Mouse (Mus musculus) heart, adult 2 months (tissue): ENCODE results near the gene Tmem269. TPM values are rescaled to one million over a fixed set of nuclear protein-coding genes. Genes with fewer than 3 reads are reported as not detected.

ENCODE experiments used
- DNase-seq, 2 experiments: peaks; one replicate each; pipeline ENCODE4 v3.0.0; 2021
- H3K27ac ChIP-seq: fragments of 200-600 bp; 2 replicates; pipeline ENCODE4 v1.8.1; 2022
- H3K27me3 ChIP-seq: fragments of 200-500 bp; 2 replicates; pipeline ENCODE4 v1.6.1; 2012; ENCODE audit warnings: mild to moderate bottlenecking, low read length, inconsistent platforms, mixed read lengths; ENCODE audit not compliant: control insufficient read depth, insufficient read depth
- H3K36me3 ChIP-seq: fragments of 200-500 bp; 2 replicates; pipeline ENCODE4 v1.6.1; 2012; ENCODE audit warnings: low read length, inconsistent platforms; ENCODE audit not compliant: control insufficient read depth, insufficient read depth
- H3K4me1 ChIP-seq: fragments of 200-500 bp; 2 replicates; pipeline ENCODE4 v1.6.1; 2011; ENCODE audit warnings: low read length; ENCODE audit not compliant: control insufficient read depth, insufficient read depth
- H3K4me3 ChIP-seq: fragments of 200-600 bp; 2 replicates; pipeline ENCODE4 v1.8.1; 2022
- H3K79me2 ChIP-seq: fragments of 200-500 bp; replicated peaks from 2 replicates; pipeline ENCODE4 v1.6.1; 2012; ENCODE audit warnings: mild to moderate bottlenecking, inconsistent platforms, low read length, moderate library complexity, mixed read lengths; ENCODE audit not compliant: control insufficient read depth, insufficient read depth
- H3K9ac ChIP-seq: fragments of 200-500 bp; 2 replicates; pipeline ENCODE4 v1.6.1; 2012; ENCODE audit warnings: low read depth, mild to moderate bottlenecking, control low read depth, inconsistent platforms, low read length, mixed read lengths
- CTCF ChIP-seq: fragments of 200-600 bp; IDR thresholded peaks from 2 replicates; pipeline ENCODE4 v1.8.1; 2022; ENCODE audit warnings: antibody characterized with exemption, mild to moderate bottlenecking, moderate library complexity
- EP300 ChIP-seq: fragments of 200-500 bp; IDR thresholded peaks from 2 replicates; pipeline ENCODE4 v1.6.1; 2011; ENCODE audit warnings: low read depth, low read length, control low read depth; ENCODE audit not compliant: insufficient read depth
- POLR2A ChIP-seq: fragments of 200-500 bp; IDR thresholded peaks from 2 replicates; pipeline ENCODE4 v1.6.1; 2011; ENCODE audit warnings: mild to moderate bottlenecking, low read depth, low read length, control low read depth; ENCODE audit not compliant: insufficient read depth
- WGBS: fragments of 180-500 bp; shearing (Covaris S2); methylation state at CpG from one replicate; pipeline ENCODE4 v1.1.7; 2018; 5-methylcytosine and 5-hydroxymethylcytosine counted together
- intact Hi-C: fragments of 180-260 bp; cut with DNase I; formaldehyde crosslinking; loops from one replicate; pipeline ENCODE4 v1.15.1; 2025
- polyA plus RNA-seq: library from polyadenylated mRNA; depleted of rRNA; stranded (reverse); fragments of >200 nt; gene quantifications from 2 replicates; pipeline ENCODE4 v1.2.3, GENCODE M21; 2012
- total RNA-seq, 2 experiments: library from RNA; stranded (reverse); gene quantifications; 2 replicates each; pipeline ENCODE4 v1.2.3; 2021

Gene Tmem269
- total and polyA plus RNA-seq, 3 experiments, result 0.16 TPM; not detected in 2

DNA sequence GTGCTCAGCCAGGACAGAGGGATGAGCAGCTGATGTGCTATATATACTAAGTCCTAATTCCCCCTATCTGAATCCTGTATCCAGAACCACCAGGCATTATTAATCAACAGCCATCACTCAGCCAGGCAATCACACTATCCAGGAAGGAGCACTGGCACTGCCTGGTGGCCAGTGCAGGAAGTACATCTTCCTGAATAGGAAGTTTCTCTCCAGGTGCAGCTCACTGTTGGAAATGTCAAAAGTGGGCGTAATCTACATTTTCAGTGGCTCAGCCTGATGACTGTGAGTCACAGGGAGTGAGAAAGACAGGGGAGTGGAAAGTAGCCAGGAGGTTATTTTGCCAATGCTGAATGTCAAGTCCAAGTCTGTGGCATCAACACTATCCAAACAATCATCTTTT is 5.7 kb upstream of the Tmem269 start:
- WGBS, result 96% methylated on average over 1 of the region's 1 CpGs
- TF ChIP-seq CTCF (peak; percentile 74), EP300 (no peak)
- no peak overlapping the region for H3K4me3 ChIP-seq
- H3K27me3 ChIP-seq, result no peaks in the 10 kb centered on the region
- intact Hi-C loops, result no loop called here
- H3K79me2 ChIP-seq, result no peaks in the 10 kb centered on the region
- no peak overlapping the region for H3K27ac ChIP-seq
- no peaks in the 10 kb centered on the region for H3K4me1 ChIP-seq
- DNase-seq, result no peak
- no peak overlapping the region for H3K9ac ChIP-seq
- no peaks in the 10 kb centered on the region for H3K36me3 ChIP-seq

DNA sequence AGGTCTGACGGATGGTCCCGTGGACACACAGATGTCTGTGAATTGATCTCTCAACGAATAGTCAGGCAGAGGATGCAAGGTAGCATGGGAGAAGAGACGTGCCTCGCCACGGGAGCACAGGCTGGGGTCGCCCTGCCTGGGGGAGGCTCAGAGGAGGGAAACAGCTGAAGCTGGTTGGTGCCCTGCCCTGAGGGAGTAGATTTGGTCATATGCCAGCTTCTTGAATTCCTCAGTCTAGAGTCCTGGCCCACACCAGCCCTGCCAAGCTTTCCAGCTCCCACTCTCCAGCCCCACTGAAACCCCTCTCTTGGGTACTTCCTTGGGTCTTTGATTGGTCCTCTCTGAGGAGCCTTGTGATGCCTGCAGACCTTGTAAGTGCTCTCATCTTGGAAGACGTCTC is 1.4 kb downstream of the Tmem269 start:
- no peaks in the 10 kb centered on the region for H3K4me1 ChIP-seq
- WGBS, result 56% methylated on average over 8 of the region's 8 CpGs
- H3K27ac ChIP-seq, result no peak overlapping the region
- intact Hi-C loops, result no loop called here
- DNase-seq, result no peak
- H3K4me3 ChIP-seq, result no peak overlapping the region
- H3K36me3 ChIP-seq, result no peaks in the 10 kb centered on the region
- no peaks in the 10 kb centered on the region for H3K27me3 ChIP-seq
- no peak overlapping the region for H3K9ac ChIP-seq
- H3K79me2 ChIP-seq, result no peaks in the 10 kb centered on the region
- TF ChIP-seq POLR2A (no peak), CTCF (no peak), EP300 (no peak)

DNA sequence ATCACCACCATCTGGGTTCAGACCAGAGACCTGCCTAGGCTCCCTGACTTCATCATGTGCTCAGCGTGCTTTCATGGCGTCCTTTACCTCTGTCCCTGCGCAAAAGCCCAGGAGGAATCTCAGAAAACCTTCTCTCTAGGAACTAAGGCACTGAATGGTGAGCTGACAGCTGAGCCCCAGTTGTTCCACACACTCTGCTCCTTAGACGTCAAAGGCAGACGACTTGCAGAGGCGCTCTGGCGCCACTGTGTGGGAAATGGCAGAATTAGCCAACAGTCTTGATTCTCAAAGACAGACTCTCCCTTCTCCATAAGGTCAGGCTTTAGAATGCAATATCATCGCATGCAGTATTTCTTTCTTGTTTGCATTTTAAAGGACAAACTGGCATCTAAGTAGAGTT is 13.3 kb downstream of the Tmem269 start:
- Histone ChIP-seq H3K9ac (no peak overlapping the region), H3K27me3 (no peaks in the 10 kb centered on the region), H3K27ac (no peak overlapping the region), H3K79me2 (no peaks in the 10 kb centered on the region), H3K4me1 (no peaks in the 10 kb centered on the region), H3K4me3 (no peak overlapping the region), H3K36me3 (no peaks in the 10 kb centered on the region)
- intact Hi-C loops, result loop anchor here (1.0 to 2.0 kb wide), 2 partner anchors 48 to 199 kb away; no protein-coding TSS in a partner anchor
- DNase-seq, result peak; percentile 42 to 65
- TF ChIP-seq POLR2A, result no peak
- TF ChIP-seq EP300, result 0 out of 2 replicates have a peak, but pooled peaks have one; percentile 62
- peak; percentile 92 for TF ChIP-seq CTCF
- WGBS, result 17% methylated on average over 8 of the region's 8 CpGs

DNA sequence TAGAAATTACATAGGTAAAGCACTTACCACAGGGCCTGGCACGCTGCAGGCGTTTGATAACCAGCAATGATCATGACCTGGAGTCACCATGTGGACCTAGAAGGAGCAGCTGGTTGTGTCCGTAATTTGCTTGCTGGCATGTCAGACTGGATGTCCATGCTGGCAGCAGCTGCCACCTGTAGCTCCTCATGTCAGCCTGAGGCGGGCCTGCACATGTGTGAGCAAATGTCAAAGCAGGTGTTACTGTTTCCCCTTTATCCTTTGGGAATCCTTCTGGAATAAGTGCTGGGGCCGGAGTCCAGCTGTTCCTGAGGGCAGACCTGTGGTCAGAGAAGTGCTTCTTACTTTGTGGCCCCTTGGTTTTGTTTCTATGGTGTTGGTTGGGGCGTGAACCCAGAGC is 19.9 kb downstream of the Tmem269 start:
- Histone ChIP-seq H3K36me3 (no peaks in the 10 kb centered on the region), H3K27ac (no peak overlapping the region), H3K27me3 (no peaks in the 10 kb centered on the region), H3K4me3 (no peak overlapping the region), H3K9ac (no peak overlapping the region), H3K79me2 (no peaks in the 10 kb centered on the region), H3K4me1 (no peaks in the 10 kb centered on the region; the same call in 1 of the 2 replicates)
- no peak for DNase-seq
- 86% methylated on average over 6 of the region's 6 CpGs for WGBS
- TF ChIP-seq CTCF, result no peak
- intact Hi-C loops, result no loop called here

DNA sequence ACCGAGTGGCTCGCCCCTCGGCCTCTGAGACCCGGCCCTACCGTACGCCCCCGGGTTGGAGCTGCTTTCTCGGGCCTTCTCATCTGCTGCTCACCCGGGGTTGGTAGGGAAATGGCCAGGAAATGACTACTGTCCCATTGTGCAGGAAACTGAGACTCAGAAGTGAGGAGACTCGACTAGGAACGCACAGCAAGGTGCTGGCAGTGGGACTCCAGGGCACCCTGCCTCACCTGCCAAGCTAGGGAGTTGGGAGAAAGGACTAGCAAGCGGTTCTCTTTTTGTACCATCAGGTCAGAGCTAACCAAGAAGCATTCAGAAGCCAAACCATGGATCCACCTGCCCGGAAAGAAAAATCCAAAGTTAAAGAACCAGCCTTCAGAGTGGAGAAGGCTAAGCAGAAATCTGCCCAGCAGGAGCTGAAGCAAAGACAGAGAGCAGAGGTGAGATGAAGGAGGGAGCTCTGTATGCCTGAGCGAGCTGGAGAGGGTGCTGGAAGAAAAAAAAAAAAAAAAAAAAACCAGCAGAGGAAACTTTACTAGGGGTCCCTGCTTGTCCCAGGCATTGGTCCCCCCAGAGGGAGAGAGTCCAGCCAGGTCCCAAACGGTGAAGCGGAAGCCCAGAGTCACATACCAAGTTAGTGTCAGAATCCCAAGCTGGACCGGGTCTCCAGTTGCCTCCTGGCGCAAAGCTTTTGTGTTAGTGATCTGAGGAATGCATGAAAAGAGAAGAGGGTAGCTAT is 22.3 kb downstream of the Tmem269 start:
- no peak for TF ChIP-seq POLR2A
- TF ChIP-seq EP300, result no peak
- no peak for TF ChIP-seq CTCF
- intact Hi-C loops, result no loop called here

DNA sequence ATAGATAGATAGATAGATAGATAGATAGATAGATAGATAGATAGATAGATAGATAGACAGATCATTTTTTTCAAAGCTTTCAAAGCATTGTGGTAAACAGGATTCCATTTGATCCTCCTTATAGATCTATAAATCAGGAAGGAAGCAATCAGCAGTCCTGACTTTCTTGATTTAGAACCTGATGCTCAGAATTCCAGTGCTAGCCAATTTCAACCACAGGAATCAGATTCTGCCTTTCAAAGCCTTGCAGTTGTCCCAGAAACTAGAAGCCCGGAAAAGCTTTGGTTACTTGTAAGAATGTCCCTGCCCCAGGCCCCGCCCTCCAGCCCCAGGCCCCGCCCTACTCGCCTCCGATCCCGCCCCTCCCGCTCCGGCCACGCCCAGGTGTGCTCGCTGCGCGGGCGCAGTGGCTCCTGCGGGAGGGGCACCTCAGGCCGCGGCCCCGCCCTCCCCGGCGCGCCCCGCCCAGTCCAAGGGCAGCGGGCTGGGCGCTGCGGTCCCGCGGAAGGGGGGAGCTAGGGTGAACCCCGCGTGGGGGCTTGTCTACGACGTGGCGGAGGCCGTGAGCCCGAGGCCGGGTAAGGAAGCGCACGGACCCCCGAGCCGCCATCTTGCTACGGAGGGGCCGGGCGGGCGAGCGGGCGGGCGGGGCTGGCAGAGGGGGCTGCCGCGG is 23.0 kb downstream of the Tmem269 start, which contains the start of gene Svbp:
TSS of gene Svbp (plus strand) at position 398 of the 673 bp plus-strand sequence.
- peak; percentile 90 to 91 for DNase-seq
- intact Hi-C loops, result no loop called here
- Histone ChIP-seq H3K4me1 (no peaks in the 10 kb centered on the region; the same call in 1 of the 2 replicates), H3K9ac (peak within 1 kb of the TSS; percentile 92), H3K27me3 (no peaks in the 10 kb centered on the region), H3K36me3 (no peaks in the 10 kb centered on the region), H3K27ac (peak within 1 kb of the TSS; percentile 80), H3K4me3 (peak within 1 kb of the TSS; percentile 88), H3K79me2 (no peaks in the 10 kb centered on the region)
- under 1% methylated on average over 39 of the region's 47 CpGs for WGBS
- TF ChIP-seq POLR2A, result peak; percentile 33
- TF ChIP-seq EP300, result no peak
- TF ChIP-seq CTCF, result no peak

More for the DNA sequence above, 22.3 kb downstream of the Tmem269 start:
- Histone ChIP-seq H3K27ac (peak overlapping the region; percentile 80), H3K4me1 (no peaks in the 10 kb centered on the region; the same call in 1 of the 2 replicates), H3K36me3 (no peaks in the 10 kb centered on the region), H3K4me3 (peak overlapping the region; percentile 88), H3K79me2 (no peaks in the 10 kb centered on the region), H3K9ac (peak overlapping the region; percentile 92), H3K27me3 (no peaks in the 10 kb centered on the region)
- WGBS, result 14% methylated on average over 18 of the region's 18 CpGs
- DNase-seq, result no peak
